Mouse (Mus musculus): ENCODE data around the gene Fgfr2. TPM values are rescaled to one million over a fixed set of nuclear protein-coding genes. Genes with fewer than 3 reads are reported as not detected.

The Fgfr2 gene
- polyA plus RNA-seq, 1 experiment from 2014 or later, result 123 TPM

- Histone ChIP-seq H3K27ac (peak overlapping the region; percentile 96), H3K9me3 (no peaks in the 10 kb centered on the region), H3K4me1 (peaks cover 50% of the 10 kb centered on the region), H3K36me3 (peaks cover 13% of the 10 kb centered on the region), H3K9ac (peak overlapping the region; percentile 94), H3K27me3 (peaks cover 17% of the 10 kb centered on the region), H3K4me2 (replicated peaks) (peak overlapping the region; percentile 77), H3K4me3 (peak overlapping the region; percentile 74)
- peak; percentile 51 for ATAC-seq (ENCODE audit: low FRiP score, low read depth)
- WGBS, result under 1% methylated on average over 58 of the region's 58 CpGs
Observed at GRCm38 (mm10) chr7:130265319-130266165, 2857.6 kb downstream of the Fgfr2 start.

- H3K9me3 ChIP-seq, result no peaks in the 10 kb centered on the region
- WGBS, result under 1% methylated on average over 41 of the region's 41 CpGs
- H3K4me3 ChIP-seq, result peak overlapping the region; percentile 74
- peak overlapping the region; percentile 96 for H3K27ac ChIP-seq
- ATAC-seq (ENCODE audit: low FRiP score, low read depth), result no peak
- peaks cover 10% of the 10 kb centered on the region for H3K27me3 ChIP-seq
- peaks cover 57% of the 10 kb centered on the region for H3K4me1 ChIP-seq
- H3K4me2 ChIP-seq (replicated peaks), result peak overlapping the region; percentile 77
- peak overlapping the region; percentile 94 for H3K9ac ChIP-seq
- H3K36me3 ChIP-seq, result peaks cover 15% of the 10 kb centered on the region
Observed at GRCm38 (mm10) chr7:130264616-130265318, 2858.4 kb downstream of the Fgfr2 start.

GRCm38 (mm10) chr7:130263799-130264351 lies 2859.3 kb downstream of the Fgfr2 start:
- peak overlapping the region; percentile 77 for H3K4me2 ChIP-seq (replicated peaks)
- H3K4me1 ChIP-seq, result peaks cover 57% of the 10 kb centered on the region
- H3K9me3 ChIP-seq, result no peaks in the 10 kb centered on the region
- WGBS, result 3% methylated on average over 20 of the region's 20 CpGs
- H3K27ac ChIP-seq, result peak overlapping the region; percentile 96
- H3K9ac ChIP-seq, result peak overlapping the region; percentile 94
- peak overlapping the region; percentile 74 for H3K4me3 ChIP-seq
- peaks cover 10% of the 10 kb centered on the region for H3K27me3 ChIP-seq
- no peak for ATAC-seq (ENCODE audit: low FRiP score, low read depth)
- peaks cover 22% of the 10 kb centered on the region for H3K36me3 ChIP-seq

- WGBS, result 33% methylated on average over 4 of the region's 4 CpGs
- Histone ChIP-seq H3K4me2 (replicated peaks) (peak overlapping the region; percentile 77), H3K27me3 (peaks cover 7% of the 10 kb centered on the region), H3K4me1 (peaks cover 64% of the 10 kb centered on the region), H3K9me3 (no peaks in the 10 kb centered on the region), H3K27ac (peak overlapping the region; percentile 96; the same call in 1 of the 2 replicates), H3K36me3 (peaks cover 22% of the 10 kb centered on the region), H3K9ac (peak overlapping the region; percentile 94), H3K4me3 (peak overlapping the region; percentile 74)
- no peak for ATAC-seq (ENCODE audit: low FRiP score, low read depth)
Observed at GRCm38 (mm10) chr7:130263233-130263594, 2859.9 kb downstream of the Fgfr2 start.

- Histone ChIP-seq H3K27me3 (peaks cover 5% of the 10 kb centered on the region), H3K36me3 (peaks cover 22% of the 10 kb centered on the region), H3K4me2 (replicated peaks) (peak overlapping the region; percentile 77), H3K4me1 (peaks cover 69% of the 10 kb centered on the region), H3K9me3 (no peaks in the 10 kb centered on the region), H3K9ac (peak overlapping the region; percentile 94), H3K4me3 (peak overlapping the region; percentile 74), H3K27ac (peak overlapping the region; percentile 96; the same call in 1 of the 2 replicates)
- WGBS, result 24% methylated on average over 17 of the region's 17 CpGs
- no peak for ATAC-seq (ENCODE audit: low FRiP score, low read depth)
Observed at GRCm38 (mm10) chr7:130262528-130263232, 2860.5 kb downstream of the Fgfr2 start.

GRCm38 (mm10) chr7:130261684-130262527 lies 2861.2 kb downstream of the Fgfr2 start:
- Histone ChIP-seq H3K4me3 (peak overlapping the region; percentile 74), H3K27me3 (peaks cover 5% of the 10 kb centered on the region), H3K4me1 (peaks cover 76% of the 10 kb centered on the region), H3K9me3 (no peaks in the 10 kb centered on the region), H3K9ac (peak overlapping the region; percentile 94), H3K36me3 (peaks cover 23% of the 10 kb centered on the region), H3K27ac (peak overlapping the region; percentile 73; the same call in 1 of the 2 replicates), H3K4me2 (replicated peaks) (peak overlapping the region; percentile 77)
- ATAC-seq (ENCODE audit: low FRiP score, low read depth), result no peak
- 35% methylated on average over 17 of the region's 17 CpGs for WGBS

GRCm38 (mm10) chr7:130260905-130261683 lies 2862.1 kb downstream of the Fgfr2 start:
- Histone ChIP-seq H3K4me2 (replicated peaks) (peak overlapping the region; percentile 77), H3K27ac (peak overlapping the region; percentile 73; the same call in 1 of the 2 replicates), H3K9me3 (no peaks in the 10 kb centered on the region), H3K4me1 (peaks cover 78% of the 10 kb centered on the region), H3K4me3 (peak overlapping the region; percentile 74), H3K36me3 (peaks cover 25% of the 10 kb centered on the region), H3K9ac (peak overlapping the region; percentile 94), H3K27me3 (peaks cover 5% of the 10 kb centered on the region)
- WGBS, result 68% methylated on average over 20 of the region's 20 CpGs
- no peak for ATAC-seq (ENCODE audit: low FRiP score, low read depth)

- Histone ChIP-seq H3K4me1 (peaks cover 88% of the 10 kb centered on the region), H3K4me3 (peak overlapping the region; percentile 74), H3K27me3 (peaks cover 5% of the 10 kb centered on the region), H3K4me2 (replicated peaks) (peak overlapping the region; percentile 77), H3K9ac (peak overlapping the region; percentile 94), H3K36me3 (peaks cover 30% of the 10 kb centered on the region), H3K27ac (peak overlapping the region; percentile 73; the same call in 1 of the 2 replicates), H3K9me3 (no peaks in the 10 kb centered on the region)
- WGBS, result 7% methylated on average over 5 of the region's 5 CpGs
- no peak for ATAC-seq (ENCODE audit: low FRiP score, low read depth)
Observed at GRCm38 (mm10) chr7:130260060-130260459, 2863.1 kb downstream of the Fgfr2 start.

GRCm38 (mm10) chr7:130258704-130259295 lies 2864.3 kb downstream of the Fgfr2 start:
- Histone ChIP-seq H3K4me1 (peaks cover 92% of the 10 kb centered on the region), H3K27me3 (peaks cover 5% of the 10 kb centered on the region), H3K9ac (peak overlapping the region; percentile 31; the same call in 1 of the 2 replicates), H3K4me2 (replicated peaks) (peak overlapping the region; percentile 77), H3K9me3 (no peaks in the 10 kb centered on the region), H3K27ac (peak overlapping the region; percentile 73), H3K36me3 (peaks cover 31% of the 10 kb centered on the region), H3K4me3 (peak overlapping the region; percentile 74)
- WGBS, result 30% methylated on average over 9 of the region's 9 CpGs
- no peak for ATAC-seq (ENCODE audit: low FRiP score, low read depth)
